Mouse (Mus musculus) CH12.LX (cell line): ENCODE measurements around the gene Hist1h3f. TPM values are rescaled to one million over a fixed set of nuclear protein-coding genes. Genes with fewer than 3 reads are reported as not detected.

ENCODE experiments used
- DNase-seq: peaks from one replicate; pipeline ENCODE4 v3.0.0-alpha.2; 2013; ENCODE audit errors: extremely low read depth
- H3K27ac ChIP-seq: 2 replicates; pipeline ENCODE4 v1.5.1; 2012; ENCODE audit warnings: low read depth, mild to moderate bottlenecking, control low read depth, moderate library complexity; ENCODE audit not compliant: insufficient read depth
- H3K27me3 ChIP-seq: replicated peaks from 2 replicates; pipeline ENCODE3; 2012; ENCODE audit warnings: inconsistent platforms
- H3K36me3 ChIP-seq, 2 experiments: replicated peaks in 1 of 2; 2 replicates each; pipeline versions ENCODE3 to v1.6.1; 2012; ENCODE audit warnings: inconsistent platforms in 1 of 2, low read length in 1 of 2, mild to moderate bottlenecking in 1 of 2, mixed read lengths in 1 of 2, moderate library complexity in 1 of 2; ENCODE audit not compliant: control insufficient read depth in 1 of 2, insufficient read depth in 1 of 2
- H3K4me1 ChIP-seq, 2 experiments: 2 replicates each; pipeline ENCODE4 v1.6.1; 2012; ENCODE audit warnings: inconsistent platforms in 1 of 2, moderate library complexity in 1 of 2; ENCODE audit not compliant: insufficient read depth in 2 of 2, control insufficient read depth in 1 of 2
- H3K4me2 ChIP-seq: 2 replicates; pipeline ENCODE4 v1.6.1; 2012; ENCODE audit warnings: low read depth, mild to moderate bottlenecking, control low read depth; ENCODE audit not compliant: poor library complexity, insufficient read depth, severe bottlenecking
- H3K4me3 ChIP-seq, 3 experiments: fragments of 150-350 bp in 1 of 3; sonication (generic) in 1 of 3; replicated peaks in 1 of 3; 2 replicates each; pipeline versions ENCODE3 to v1.5.1; 2011 to 2012; ENCODE audit warnings: low read depth in 2 of 3, low read length in 2 of 3, mild to moderate bottlenecking in 2 of 3, moderate library complexity in 2 of 3, control low read depth in 1 of 3, improper control_type of control experiment in 1 of 3, inconsistent platforms in 1 of 3, mixed read lengths in 1 of 3; ENCODE audit not compliant: poor library complexity in 1 of 3
- H3K79me2 ChIP-seq: replicated peaks from 2 replicates; pipeline ENCODE4 v1.6.1; 2012; ENCODE audit warnings: mild to moderate bottlenecking, moderate library complexity; ENCODE audit not compliant: control insufficient read depth, poor library complexity, insufficient read depth, severe bottlenecking; ENCODE audit errors: extremely low read depth
- H3K9ac ChIP-seq: 2 replicates; pipeline ENCODE4 v1.6.1; 2012; ENCODE audit warnings: low read depth, mild to moderate bottlenecking, control low read depth, moderate library complexity; ENCODE audit not compliant: insufficient read depth
- H3K9me3 ChIP-seq: replicated peaks from 2 replicates; pipeline ENCODE3; 2012; ENCODE audit warnings: low read length, inconsistent platforms, mixed read lengths
- E2F4 ChIP-seq: IDR thresholded peaks from 2 replicates; pipeline ENCODE4 v1.6.1; 2011; ENCODE audit warnings: low read depth, low read length, improper control_type of control experiment; ENCODE audit not compliant: insufficient replicate concordance
- ELF1 ChIP-seq: IDR thresholded peaks from 2 replicates; pipeline ENCODE4 v1.6.1; 2014; ENCODE audit warnings: low read depth, mild to moderate bottlenecking, inconsistent platforms, low read length, improper control_type of control experiment
- EP300 ChIP-seq: IDR thresholded peaks from 2 replicates; pipeline ENCODE4 v1.6.1; 2011; ENCODE audit warnings: low read length, improper control_type of control experiment
- GABPA ChIP-seq: IDR thresholded peaks from 2 replicates; pipeline ENCODE4 v1.6.1; 2012; ENCODE audit warnings: low read depth, low read length, improper control_type of control experiment, inconsistent platforms; ENCODE audit not compliant: insufficient replicate concordance
- KAT2A ChIP-seq: IDR thresholded peaks from 2 replicates; pipeline ENCODE4 v1.6.1; 2012; ENCODE audit warnings: low read length, improper control_type of control experiment, inconsistent platforms; ENCODE audit not compliant: insufficient replicate concordance
- MAFK ChIP-seq: IDR thresholded peaks from 2 replicates; pipeline ENCODE4 v1.6.1; 2011; ENCODE audit warnings: low read length, improper control_type of control experiment; ENCODE audit not compliant: insufficient replicate concordance
- MAZ ChIP-seq: IDR thresholded peaks from 2 replicates; pipeline ENCODE4 v1.6.1; 2012; ENCODE audit warnings: low read depth, mild to moderate bottlenecking, inconsistent platforms, low read length, improper control_type of control experiment, moderate library complexity
- NRF1 ChIP-seq: IDR thresholded peaks from 2 replicates; pipeline ENCODE4 v1.6.1; 2014; ENCODE audit warnings: low read depth, mild to moderate bottlenecking, inconsistent platforms, low read length, improper control_type of control experiment, moderate library complexity
- RAD21 ChIP-seq: IDR thresholded peaks from 2 replicates; pipeline ENCODE4 v1.6.1; 2011; ENCODE audit warnings: low read depth, mild to moderate bottlenecking, low read length, improper control_type of control experiment, moderate library complexity
- SIN3A ChIP-seq: IDR thresholded peaks from 2 replicates; pipeline ENCODE4 v1.6.1; 2012; ENCODE audit warnings: low read length, improper control_type of control experiment, inconsistent platforms
- TBP ChIP-seq: conservative IDR thresholded peaks from 2 replicates; pipeline ENCODE4 v1.6.1; 2011; ENCODE audit warnings: low read depth, low read length, improper control_type of control experiment
- ZKSCAN1 ChIP-seq: IDR thresholded peaks from 2 replicates; pipeline ENCODE4 v1.6.1; 2012; ENCODE audit warnings: low read depth, inconsistent platforms, low read length, improper control_type of control experiment, borderline replicate concordance
- ZNF384 ChIP-seq: IDR thresholded peaks from 2 replicates; pipeline ENCODE4 v1.6.1; 2012; ENCODE audit warnings: low read depth, low read length, improper control_type of control experiment, inconsistent platforms
- dilution Hi-C: fragments of 300-500 bp; cut with MboI; formaldehyde crosslinking; loops from 2 replicates; pipeline ENCODE4 v1.14.3; 2020; ENCODE audit warnings: low sequenced_read_pairs; ENCODE audit not compliant: extremely low pct_unique_long_range_greater_than_20kb, extremely low pct_ligation_motif_present
- in situ Hi-C: fragments of 300-500 bp; cut with MboI; formaldehyde crosslinking; loops from 3 replicates; pipeline ENCODE4 v1.14.3; 2019; ENCODE audit warnings: low sequenced_read_pairs, low pct_ligation_motif_present, low pct_unique_long_range_greater_than_20kb, mixed read lengths
- polyA plus RNA-seq: library from polyadenylated mRNA; unstranded; fragments of >175 nt; gene quantifications from 2 replicates; pipeline ENCODE4 v1.2.1, GENCODE M21; 2012; ENCODE audit warnings: low read depth; ENCODE audit not compliant: insufficient read length
- total RNA-seq, 2 experiments: library from RNA; depleted of rRNA; stranded (reverse); fragments of 300-350 nt in 1 of 2; fragments of >200 nt in 1 of 2; gene quantifications; 2 replicates each; pipeline ENCODE4 v1.2.3; 2012 to 2014

Gene Hist1h3f
- total and polyA plus RNA-seq, 3 experiments, result 0.30 to 553 (median 8.0) TPM

DNA sequence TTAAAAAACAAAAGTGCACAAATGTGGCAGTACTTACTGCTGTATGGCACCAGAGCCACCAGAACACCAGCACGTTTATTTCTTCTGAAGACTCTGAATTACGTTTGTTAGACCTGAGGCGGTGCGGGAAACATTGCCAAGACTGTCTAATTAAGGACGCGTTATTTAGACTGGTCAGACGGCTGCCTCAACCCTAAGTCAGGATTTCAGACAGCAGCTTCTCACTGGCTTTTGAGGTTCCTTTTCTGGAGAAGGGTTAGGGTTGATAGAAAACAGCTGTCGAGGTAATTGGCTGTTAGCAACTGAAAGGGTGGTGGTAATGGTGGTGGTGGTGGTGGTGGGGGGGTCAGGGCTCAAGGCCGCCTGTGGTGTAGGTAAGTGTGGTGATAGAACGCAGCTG, 45.2 kb upstream of the Hist1h3f start:
- H3K79me2 ChIP-seq, result no peaks in the 10 kb centered on the region
- no peaks in the 10 kb centered on the region for H3K27me3 ChIP-seq
- H3K27ac ChIP-seq, result no peak overlapping the region
- H3K4me3 ChIP-seq, result peak overlapping the region; percentile 2 to 53 (median 9)
- in situ Hi-C loops (no loop called here), dilution Hi-C loops (no loop called here)
- no peaks in the 10 kb centered on the region for H3K36me3 ChIP-seq
- DNase-seq, result peak; percentile 28
- peaks cover 0 to 3% of the 10 kb centered on the region in 2 experiments; a peak in 2 of 4 replicates for H3K4me1 ChIP-seq
- no peak overlapping the region; the same call in 1 of the 2 replicates for H3K9ac ChIP-seq
- H3K9me3 ChIP-seq, result peaks cover 2% of the 10 kb centered on the region
- TF ChIP-seq MAZ (no peak), SIN3A (0 out of 2 replicates have a peak, but pooled peaks have one; percentile 41)
- H3K4me2 ChIP-seq, result peak overlapping the region; percentile 67

DNA sequence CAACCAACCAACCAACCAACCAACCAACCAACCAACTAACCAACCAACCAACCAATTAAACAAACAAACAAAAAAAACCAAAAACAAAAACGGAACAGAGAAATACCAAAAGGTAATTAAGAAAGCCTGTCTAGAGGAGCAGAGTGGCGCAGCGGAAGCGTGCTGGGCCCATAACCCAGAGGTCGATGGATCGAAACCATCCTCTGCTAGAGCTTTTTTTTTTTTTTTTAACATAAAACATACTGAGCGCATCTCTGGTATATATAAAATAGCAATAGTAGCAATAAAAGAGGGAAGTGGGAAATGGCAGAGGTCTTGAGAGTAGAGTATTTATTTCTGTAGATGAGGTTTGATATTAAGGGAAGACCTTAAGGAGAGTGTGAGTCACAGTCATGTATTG, 43.9 kb upstream of the Hist1h3f start:
- H3K27me3 ChIP-seq, result no peaks in the 10 kb centered on the region
- peak overlapping the region in 2 of 3 experiments; percentile 26 to 53 for H3K4me3 ChIP-seq
- H3K36me3 ChIP-seq, result no peaks in the 10 kb centered on the region
- peaks cover 3 to 8% of the 10 kb centered on the region in 2 experiments; a peak in 3 of 4 replicates for H3K4me1 ChIP-seq
- H3K79me2 ChIP-seq, result no peaks in the 10 kb centered on the region
- DNase-seq, result peak; percentile 31
- H3K9me3 ChIP-seq, result peaks cover 2% of the 10 kb centered on the region
- dilution Hi-C loops, result no loop called here
- in situ Hi-C loops, result loop anchor here (10.0 to 25.0 kb wide), 2 partner anchors 195 to 1563 kb away; partner anchors contain the start of gene Zfp184
- H3K4me2 ChIP-seq, result peak overlapping the region; percentile 67; the same call in 1 of the 2 replicates
- H3K27ac ChIP-seq, result no peak overlapping the region
- peak; percentile 92 for TF ChIP-seq ELF1
- no peak for TF ChIP-seq ZKSCAN1
- peak; percentile 99 for TF ChIP-seq TBP
- peak; percentile 90; the same call in 1 of the 2 replicates for TF ChIP-seq MAFK
- TF ChIP-seq SIN3A, result no peak
- no peak for TF ChIP-seq EP300
- TF ChIP-seq E2F4, result 0 out of 2 replicates have a peak, but pooled peaks have one; percentile 18
- no peak for TF ChIP-seq RAD21
- TF ChIP-seq NRF1, result 0 out of 2 replicates have a peak, but pooled peaks have one; percentile 36
- TF ChIP-seq GABPA, result no peak
- TF ChIP-seq KAT2A, result 0 out of 2 replicates have a peak, but pooled peaks have one; percentile 18
- TF ChIP-seq ZNF384, result peak; percentile 93
- TF ChIP-seq, all 38 proteins: peak for 7
- no peak overlapping the region for H3K9ac ChIP-seq
